Mouse (Mus musculus) lung, postnatal 36 days (tissue): ENCODE data around the gene Elp5.

Source experiments
- DNase-seq: peaks from one replicate; pipeline ENCODE4 v3.0.0; 2022; ENCODE audit warnings: mixed read lengths

The Elp5 gene

GRCm38 (mm10) chr11:70014880-70015558, 32.7 kb upstream of the Elp5 start, which contains the start of gene Acadvl:
Acadvl (minus strand) TSS chr11:70015411.
- DNase-seq, result peak; percentile 96

- no peak for DNase-seq
Measured at GRCm38 (mm10) chr11:70014051-70014450, 31.7 kb upstream of the Elp5 start.

- no peak for DNase-seq
Measured at GRCm38 (mm10) chr11:70013408-70013807, 31.1 kb upstream of the Elp5 start.

GRCm38 (mm10) chr11:70012931-70013330, 30.6 kb upstream of the Elp5 start:
- DNase-seq, result no peak

GRCm38 (mm10) chr11:70010961-70011360, 28.6 kb upstream of the Elp5 start:
- no peak for DNase-seq

DNA sequence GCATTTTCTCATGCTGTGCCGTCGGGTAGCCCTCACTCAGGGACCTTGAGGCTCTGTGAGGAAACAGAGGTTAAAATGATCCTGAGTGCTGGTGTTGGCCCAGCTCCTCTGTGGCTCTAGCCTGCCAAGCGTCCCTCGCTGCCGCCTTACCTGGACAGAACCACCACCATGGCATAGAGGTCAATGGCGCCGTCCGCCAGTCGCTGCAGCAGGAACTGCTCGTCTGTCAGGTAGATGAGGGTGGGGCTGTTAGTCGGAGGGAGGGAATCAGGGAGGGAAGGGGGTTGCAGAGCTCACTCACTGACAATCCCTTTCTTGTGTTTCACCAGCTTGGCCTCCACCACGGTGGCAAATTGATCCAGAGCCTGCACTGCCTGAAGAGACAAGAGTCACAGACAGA, 28.2 kb upstream of the Elp5 start:
- no peak for DNase-seq

- DNase-seq, result no peak
Measured at GRCm38 (mm10) chr11:70010033-70010432, 27.7 kb upstream of the Elp5 start.

- DNase-seq, result no peak
Measured at GRCm38 (mm10) chr11:70005521-70005920, 23.2 kb upstream of the Elp5 start.

DNA sequence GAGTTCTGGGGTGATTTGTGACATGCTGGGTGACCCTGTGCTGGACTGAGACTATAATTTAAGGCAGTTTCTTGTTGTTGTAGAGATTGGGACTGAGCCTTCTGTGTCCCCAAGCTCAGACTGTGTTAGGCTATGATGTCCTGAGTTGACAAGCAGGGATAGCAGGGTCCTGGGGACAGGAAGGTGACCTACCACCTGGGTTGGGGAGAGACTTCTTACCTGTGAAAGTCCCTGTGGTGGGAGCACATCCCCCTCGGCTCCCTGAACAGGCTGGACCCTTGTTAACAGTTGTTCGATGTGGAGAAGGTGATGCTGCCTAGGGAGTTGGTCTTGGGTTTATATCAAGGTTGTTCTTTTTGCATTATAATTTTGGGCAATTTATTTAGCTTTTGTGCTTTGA, 20.2 kb upstream of the Elp5 start:
- no peak for DNase-seq

DNA sequence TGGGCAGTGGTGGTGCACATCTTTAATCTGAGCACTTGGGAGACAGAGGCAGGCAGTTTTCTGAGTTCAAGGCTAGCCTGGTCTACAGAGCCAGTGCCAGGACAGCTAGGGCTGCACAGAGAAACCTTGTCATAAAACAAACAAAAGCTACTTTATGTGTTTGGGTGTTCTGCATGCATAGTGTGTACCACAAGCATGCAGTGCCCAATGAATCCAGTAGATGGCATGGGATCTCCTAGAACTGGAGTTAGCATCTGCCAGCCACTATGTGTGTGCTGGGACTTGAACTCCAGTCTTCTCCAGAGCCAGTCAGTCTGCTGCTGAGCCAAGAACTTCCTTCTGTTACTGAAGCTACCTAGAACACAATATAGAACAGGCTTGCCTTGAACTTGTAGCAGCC, 19.5 kb upstream of the Elp5 start:
- DNase-seq, result peak; percentile 74

DNA sequence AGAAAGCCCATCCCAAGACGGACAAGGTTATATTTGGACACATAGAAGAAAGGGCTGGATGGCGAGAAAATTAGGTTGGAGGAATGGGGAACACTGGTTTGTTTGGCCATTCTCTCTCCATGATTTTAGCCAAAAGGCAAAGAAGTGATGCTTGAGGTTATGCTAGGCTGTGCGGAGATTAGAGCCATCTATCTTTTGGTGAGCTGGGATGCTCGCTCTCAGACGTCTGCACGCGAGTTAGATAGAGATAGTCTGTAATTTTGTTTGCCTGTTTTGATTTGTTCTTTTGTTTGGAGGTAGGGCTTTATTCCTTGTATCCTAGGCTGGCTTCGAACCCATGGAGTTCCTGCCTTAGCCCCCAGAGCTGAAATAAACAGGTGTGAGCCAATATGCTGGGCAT, 18.8 kb upstream of the Elp5 start:
- no peak for DNase-seq

DNA sequence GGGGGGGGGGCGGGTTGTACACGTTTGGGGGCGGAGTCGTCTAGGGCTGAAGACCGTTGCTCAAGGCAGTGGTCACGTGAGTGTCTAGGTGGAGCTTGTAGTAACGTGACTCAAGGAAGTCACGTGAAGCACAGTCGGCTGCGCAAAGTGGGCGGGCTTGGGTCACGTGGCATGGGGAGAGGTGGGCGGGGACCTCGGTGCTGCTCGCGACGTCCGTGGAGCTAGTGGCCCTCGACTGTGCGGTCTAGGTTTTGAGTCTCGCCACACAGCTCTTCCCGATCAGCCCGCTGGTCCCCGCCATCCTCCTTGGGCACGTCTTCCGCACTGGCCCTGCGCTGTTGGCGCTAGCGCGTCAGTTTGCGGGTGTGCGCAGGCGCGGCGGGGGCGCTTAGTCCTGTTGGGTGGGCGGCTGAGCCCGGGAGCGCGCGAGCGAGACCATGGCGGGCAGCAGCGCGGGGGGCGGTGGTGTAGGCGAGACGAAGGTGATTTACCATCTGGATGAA, 18.1 kb upstream of the Elp5 start, which contains the start of gene Dvl2:
Gene Dvl2, plus strand, starts transcription at position 200 of the 503 bp plus-strand sequence.
- peak; percentile 97 for DNase-seq

DNA sequence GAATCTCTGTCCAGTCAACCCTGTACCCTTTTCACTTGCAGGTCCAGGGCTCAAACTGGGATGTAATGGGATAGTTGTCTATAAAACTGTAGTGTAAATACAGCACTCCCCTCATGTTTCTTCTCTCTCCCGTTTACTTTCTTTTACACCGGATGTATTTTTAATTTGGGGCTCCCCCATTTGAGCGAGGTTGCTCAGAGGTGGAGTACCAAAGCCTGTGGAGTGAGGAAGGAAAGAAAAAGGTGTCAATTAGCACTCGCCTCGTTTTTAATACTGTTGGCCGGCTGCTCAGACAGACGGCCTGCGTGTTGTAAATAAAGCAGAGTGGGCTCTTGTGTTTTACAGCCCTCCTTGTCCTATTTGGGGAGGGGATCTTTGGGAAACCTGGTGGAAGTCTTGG, 17.3 kb upstream of the Elp5 start:
- DNase-seq, result no peak

DNA sequence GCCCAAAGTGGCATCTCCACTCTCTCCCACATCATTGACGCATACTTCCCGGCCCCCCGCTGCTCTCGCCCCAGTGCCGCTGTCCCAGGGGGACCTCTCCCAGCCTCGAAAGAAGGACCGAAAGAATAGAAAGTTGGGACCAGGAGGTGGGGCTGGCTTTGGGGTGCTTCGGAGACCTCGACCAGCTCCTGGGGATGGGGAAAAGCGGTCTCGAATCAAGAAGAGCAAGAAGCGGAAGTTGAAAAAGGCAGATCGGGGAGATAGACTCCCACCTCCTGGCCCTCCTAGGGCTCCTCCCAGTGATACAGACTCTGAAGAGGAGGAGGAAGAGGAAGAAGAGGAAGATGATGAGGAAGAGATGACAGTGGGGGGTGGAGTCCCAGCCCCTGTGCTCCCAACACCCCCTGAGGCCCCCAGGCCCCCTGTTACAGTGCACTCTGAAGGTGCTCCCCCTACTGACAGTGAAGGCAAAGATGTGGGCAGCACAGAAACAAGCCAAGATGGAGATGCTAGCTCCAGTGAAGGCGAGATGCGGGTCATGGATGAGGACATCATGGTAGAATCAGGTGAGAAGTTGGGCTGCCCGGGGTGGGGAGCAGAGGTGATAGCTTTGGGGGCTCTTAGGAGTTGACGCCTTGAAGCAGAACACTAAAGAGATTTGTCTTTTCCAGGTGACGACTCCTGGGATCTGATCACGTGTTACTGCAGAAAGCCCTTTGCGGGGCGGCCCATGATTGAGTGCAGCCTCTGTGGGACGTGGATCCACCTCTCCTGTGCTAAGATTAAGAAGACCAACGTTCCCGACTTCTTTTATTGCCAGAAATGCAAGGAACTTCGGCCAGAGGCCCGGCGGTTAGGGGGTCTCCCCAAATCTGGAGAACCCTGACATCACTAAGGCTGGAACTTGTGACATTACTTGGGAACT, 16.5 kb upstream of the Elp5 start:
- DNase-seq, result no peak

DNA sequence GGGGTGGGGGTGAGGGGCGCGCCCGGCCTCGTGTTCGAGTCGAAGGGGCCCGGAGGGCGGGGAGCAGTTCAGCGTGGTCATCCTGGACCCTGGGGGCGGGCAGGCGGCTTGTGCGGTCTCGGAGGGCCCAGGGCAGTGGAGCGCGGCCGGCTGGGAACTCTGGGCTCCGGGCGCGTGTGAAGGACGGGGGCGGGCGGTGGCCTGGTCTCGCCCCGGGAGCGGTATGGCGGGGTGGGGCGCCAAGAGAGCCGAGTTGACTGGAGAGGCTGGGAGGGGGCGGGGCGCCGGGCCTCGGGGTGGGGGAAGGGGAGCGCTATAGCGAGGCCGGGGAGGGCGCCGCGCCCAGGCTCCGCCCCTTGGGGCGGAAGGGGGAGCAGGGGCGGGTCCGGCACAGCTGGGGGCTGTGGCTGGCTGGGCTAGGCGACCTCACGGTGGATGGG, 14.8 kb upstream of the Elp5 start:
- peak; percentile 95 for DNase-seq

GRCm38 (mm10) chr11:69996161-69997061, 14.1 kb upstream of the Elp5 start:
- DNase-seq, result peak; percentile 69

- peak; percentile 98 for DNase-seq
Measured at GRCm38 (mm10) chr11:69995391-69995960, 13.2 kb upstream of the Elp5 start, which contains the start of gene Phf23. Phf23 (plus strand) TSS chr11:69995777.

DNA sequence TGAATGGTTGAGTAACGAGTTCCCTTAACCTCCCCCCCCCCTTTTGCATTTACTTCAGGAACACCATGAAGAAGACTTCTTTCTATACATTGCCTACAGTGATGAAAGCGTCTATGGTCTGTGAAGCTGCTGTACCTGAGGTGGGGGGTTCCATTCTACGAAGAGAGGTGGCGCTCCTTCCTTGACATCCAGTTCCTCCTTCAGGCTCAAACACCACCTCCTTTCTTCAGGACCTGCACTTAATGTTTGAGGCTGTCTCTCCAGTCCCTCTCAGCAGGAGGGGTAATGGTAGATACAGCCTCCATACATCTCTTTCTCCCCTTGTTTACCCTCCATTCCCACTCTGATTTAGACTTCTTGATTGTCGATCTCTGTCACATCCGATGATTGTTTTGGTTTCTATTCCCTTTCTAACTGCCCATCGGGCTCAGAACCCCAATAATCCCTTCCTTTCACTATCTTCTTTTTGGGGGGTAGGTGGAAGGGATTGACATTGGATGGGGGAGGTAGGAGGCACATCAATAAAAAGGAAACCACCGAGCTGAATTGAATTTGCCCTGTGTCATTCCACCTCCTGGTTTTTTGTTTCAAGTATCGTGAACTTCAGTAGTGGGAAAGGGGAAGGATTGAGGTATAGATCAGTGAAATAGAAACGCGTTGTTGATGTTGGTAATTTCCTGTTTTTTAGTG, 12.2 kb upstream of the Elp5 start:
- DNase-seq, result no peak

DNA sequence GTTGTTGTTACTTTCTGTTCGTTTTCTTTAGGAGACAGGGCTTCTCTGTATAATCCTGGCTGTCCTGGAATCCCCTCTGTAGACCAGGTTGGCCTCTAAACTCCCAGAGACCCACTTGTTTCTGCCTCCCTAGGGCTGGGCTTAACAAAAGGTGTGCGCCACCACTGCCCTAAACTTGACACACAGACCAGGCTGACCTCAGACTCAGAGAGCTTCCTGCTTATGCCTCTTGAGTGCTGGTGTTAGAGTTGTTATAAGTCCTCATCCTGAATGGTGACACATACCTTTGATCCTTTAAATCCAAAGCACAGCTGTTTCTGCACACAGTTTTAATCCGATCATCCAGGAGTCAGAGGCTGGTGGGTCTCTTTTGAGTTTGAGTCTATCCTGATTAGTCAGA, 10.6 kb upstream of the Elp5 start:
- no peak for DNase-seq

- peak; percentile 24 for DNase-seq
Measured at GRCm38 (mm10) chr11:69992396-69992795, 10.1 kb upstream of the Elp5 start.

DNA sequence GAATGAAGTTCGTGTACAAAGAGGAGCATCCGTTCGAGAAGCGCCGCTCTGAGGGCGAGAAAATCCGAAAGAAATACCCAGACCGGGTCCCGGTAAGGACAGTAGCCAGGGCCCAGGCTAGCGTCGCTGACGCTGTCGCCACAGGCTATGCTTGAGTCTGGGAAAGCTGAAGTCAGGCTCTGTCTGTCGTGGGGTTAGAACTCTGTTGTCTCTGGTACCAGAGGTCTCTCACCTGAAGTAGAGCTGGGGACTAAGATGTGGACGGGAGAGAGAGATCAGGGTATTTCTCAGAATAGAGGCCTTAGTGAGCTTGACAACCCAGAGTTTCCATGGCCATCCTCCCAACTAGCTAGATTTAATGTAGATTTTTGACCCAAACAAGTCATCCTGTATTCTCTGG, 9.4 kb upstream of the Elp5 start:
- DNase-seq, result no peak
